Comparison of ENCODE assay signal across 25 mouse cellular contexts in genomic region chr10:52545566-52545965, GRCm38 (mm10).
A peak's percentile ranks its signal among the peaks of the same experiment; 100 is the strongest.
DNase-seq lines count a peak whose midpoint lies in the region; ATAC-seq and TF ChIP-seq lines count a peak whose summit lies in the region.
"Had no signal": no experiment of that assay in that cellular context is flagged by ENCODE, and none has a peak within 500 bp of the region (broad histone marks: within the 10 kb centered on the region; RNA-seq: fewer than 3 reads in every experiment).

No protein-coding gene starts in this region.

- no peaks in the 10 kb centered on the region for H3K36me3 ChIP-seq in E14TG2a.4 (ENCODE audit: insufficient read depth, low read length)
- no peaks in the 10 kb centered on the region for H3K36me3 ChIP-seq in ES-Bruce4 (ENCODE audit: control insufficient read depth, insufficient read depth, low read length, poor library complexity, severe bottlenecking)
- no peaks in the 10 kb centered on the region for H3K36me3 ChIP-seq in ES-E14 (ENCODE audit: control insufficient read depth, insufficient read depth, low read length, poor library complexity, severe bottlenecking)
- H3K36me3 ChIP-seq in kidney, embryonic 14.5 days (ENCODE audit: control insufficient read depth, insufficient read depth, low read length), result no peaks in the 10 kb centered on the region
- H3K36me3 ChIP-seq: embryonic facial prominence, embryonic 13.5 days; embryonic facial prominence, embryonic 15.5 days; forebrain, embryonic 10.5 days; forebrain, embryonic 12.5 days had no signal

- H3K9ac ChIP-seq in ES-Bruce4 (ENCODE audit: low read depth, poor library complexity, severe bottlenecking), result peak overlapping the region; percentile 48; the same call in 1 of the 2 replicates
- peak overlapping the region; percentile 35; the same call in 1 of the 2 replicates for H3K9ac ChIP-seq in ES-E14 (ENCODE audit: insufficient read depth, low read depth, low read length, poor library complexity, severe bottlenecking)
- no peak overlapping the region for H3K9ac ChIP-seq in kidney, embryonic 14.5 days (ENCODE audit: low read depth, low read length)
- H3K9ac ChIP-seq: embryonic facial prominence, embryonic 13.5 days; embryonic facial prominence, embryonic 15.5 days; forebrain, embryonic 12.5 days had no signal

- H3K27ac ChIP-seq in ES-Bruce4 (ENCODE audit: insufficient read depth, low read length) (no peak overlapping the region), ES-E14 (ENCODE audit: insufficient read depth, low read depth, low read length, poor library complexity, severe bottlenecking) (no peak overlapping the region)
- H3K27ac ChIP-seq in gastrocnemius, adult 2 months, result no peak overlapping the region
- no peak overlapping the region for H3K27ac ChIP-seq in kidney, embryonic 14.5 days (ENCODE audit: low read depth, low read length)
- H3K27ac ChIP-seq: embryonic facial prominence, embryonic 13.5 days; embryonic facial prominence, embryonic 15.5 days; forebrain, embryonic 10.5 days; forebrain, embryonic 12.5 days had no signal

- H3K27me3 ChIP-seq in E14TG2a.4 (ENCODE audit: insufficient read depth, low read length), result 0 out of 2 replicates have a peak, but pooled peaks cover 2% of the 10 kb centered on the region
- H3K27me3 ChIP-seq in ES-Bruce4 (ENCODE audit: control insufficient read depth, insufficient read depth, low read length, poor library complexity, severe bottlenecking), result no peaks in the 10 kb centered on the region
- H3K27me3 ChIP-seq in kidney, embryonic 14.5 days (ENCODE audit: control insufficient read depth, insufficient read depth, low read length), result no peaks in the 10 kb centered on the region
- H3K27me3 ChIP-seq: embryonic facial prominence, embryonic 13.5 days; embryonic facial prominence, embryonic 15.5 days; forebrain, embryonic 12.5 days had no signal

- peaks cover 8% of the 10 kb centered on the region for H3K9me3 ChIP-seq in E14TG2a.4 (ENCODE audit: low read length)
- H3K9me3 ChIP-seq in ES-Bruce4 (replicated peaks; ENCODE audit: control insufficient read depth, insufficient read depth, low read length, poor library complexity, severe bottlenecking), result peaks cover 10% of the 10 kb centered on the region
- H3K9me3 ChIP-seq in ES-E14 (ENCODE audit: control insufficient read depth, insufficient read depth, low read depth, low read length), result no peaks in the 10 kb centered on the region
- no peaks in the 10 kb centered on the region for H3K9me3 ChIP-seq in kidney, embryonic 14.5 days (ENCODE audit: control insufficient read depth, low read length)
- H3K9me3 ChIP-seq: embryonic facial prominence, embryonic 13.5 days; embryonic facial prominence, embryonic 15.5 days; forebrain, embryonic 12.5 days had no signal

- in situ Hi-C loops in ES-E14 (cut with MboI; ENCODE audit: low sequenced_read_pairs in 2 of 2, unreplicated experiment in 2 of 2), result no loop called here

- H3K4me1 ChIP-seq in E14TG2a.4 (replicated peaks; ENCODE audit: low read depth, low read length), result no peaks in the 10 kb centered on the region
- H3K4me1 ChIP-seq in ES-Bruce4 (ENCODE audit: control insufficient read depth, insufficient read depth, low read length), result no peaks in the 10 kb centered on the region
- no peaks in the 10 kb centered on the region for H3K4me1 ChIP-seq in ES-E14 (ENCODE audit: control insufficient read depth in 2 of 2, insufficient read depth in 2 of 2, low read length in 2 of 2, poor library complexity in 1 of 2)
- no peaks in the 10 kb centered on the region for H3K4me1 ChIP-seq in kidney, embryonic 14.5 days (ENCODE audit: control insufficient read depth, insufficient read depth, low read length)
- H3K4me1 ChIP-seq: embryonic facial prominence, embryonic 13.5 days; embryonic facial prominence, embryonic 15.5 days; forebrain, embryonic 10.5 days; forebrain, embryonic 12.5 days had no signal

- TF ChIP-seq POLR2A in ES-Bruce4 (IDR thresholded peaks at IDR 0.05; ENCODE audit: insufficient read depth, low read length), result no peak

- no peak overlapping the region for H3K4me2 ChIP-seq in kidney, embryonic 14.5 days (replicated peaks; ENCODE audit: low read depth, low read length)
- H3K4me2 ChIP-seq: embryonic facial prominence, embryonic 13.5 days; embryonic facial prominence, embryonic 15.5 days; forebrain, embryonic 12.5 days had no signal

- no peak for TF ChIP-seq CTCF in E14TG2a.4 (conservative IDR thresholded peaks at IDR 0.05; ENCODE audit: low read length)
- TF ChIP-seq CTCF in ES-Bruce4 (IDR thresholded peaks at IDR 0.05; ENCODE audit: low read depth, low read length), result no peak
- no peak for TF ChIP-seq CTCF in gastrocnemius, adult 2 months (IDR thresholded peaks at IDR 0.05)

- WGBS in kidney, embryonic 14.5 days, result 93% methylated on average over 28 of the region's 28 CpGs

- ATAC-seq in kidney, embryonic 14.5 days (ENCODE audit: low FRiP score, low TSS enrichment), result no peak
- ATAC-seq: forebrain, embryonic 14.5 days; forebrain, embryonic 16.5 days had no signal

- H3K4me3 ChIP-seq in E14TG2a.4 (replicated peaks; ENCODE audit: low read length) (peak overlapping the region; percentile 76), ES-Bruce4 (ENCODE audit: low read depth, low read length) (peak overlapping the region; percentile 62), ES-E14 (ENCODE audit: insufficient read depth in 1 of 2, low read depth in 1 of 2, low read length in 2 of 2, poor library complexity in 1 of 2, severe bottlenecking in 1 of 2) (peak overlapping the region; percentile 40 to 55)
- H3K4me3 ChIP-seq in gastrocnemius, adult 2 months, result no peak overlapping the region
- no peak overlapping the region for H3K4me3 ChIP-seq in kidney, embryonic 14.5 days (ENCODE audit: low read length)
- H3K4me3 ChIP-seq: embryonic facial prominence, embryonic 13.5 days; embryonic facial prominence, embryonic 15.5 days; erythroblast, embryonic 14.5 days; forebrain, embryonic 10.5 days; forebrain, embryonic 12.5 days had no signal

- no peak for TF ChIP-seq EP300 in ES-Bruce4 (IDR thresholded peaks at IDR 0.05; ENCODE audit: insufficient read depth, low read depth, low read length)

- intact Hi-C loops in gastrocnemius, adult 2 months (cut with DNase I), result no loop called here

- DNase-seq in ES-E14 (ENCODE audit: low read depth, low spot score) (peak; percentile 36), ZHBTc4 (ENCODE audit: low read depth, low spot score) (peak; percentile 74)
- DNase-seq in gastrocnemius, adult 2 months, result no peak
- DNase-seq in heart, adult 8-10 months (ENCODE audit: low spot score), result no peak
- no peak for DNase-seq in lung, postnatal 14 days
- DNase-seq: adrenal gland, adult 2 months; adrenal gland, postnatal 10 days; adrenal gland, postnatal 25 days; cerebellum, adult 11 months; cerebellum, adult 18-20 months; cerebellum, adult 8-10 months; cerebellum, adult 9-11 months; cerebellum, postnatal 14 days; cerebellum, postnatal 36 days; embryo, embryonic 11 days had no signal

TF ChIP-seq in ES-E14, 5 proteins besides CTCF, POLR2A, EP300 and RAD21:
- TF ChIP-seq ZNF384 (IDR thresholded peaks at IDR 0.05; ENCODE audit: low read depth, low read length), result no peak
- no peak for TF ChIP-seq ZC3H11A (IDR thresholded peaks at IDR 0.05; ENCODE audit: borderline replicate concordance, low read depth, low read length)
- no peak; the same call in 1 of the 2 replicates for TF ChIP-seq HCFC1 (IDR thresholded peaks at IDR 0.05; ENCODE audit: borderline replicate concordance, insufficient read depth, low read length)
- TF ChIP-seq MAFK (IDR thresholded peaks at IDR 0.05; ENCODE audit: insufficient read depth, low read depth, low read length), result no peak
- TF ChIP-seq CHD2 (IDR thresholded peaks at IDR 0.05; ENCODE audit: low read depth, low read length), result no peak

Comparison
In these comparisons a context has a peak if more than half of its experiments do, and no peak if none do; other contexts are left out.
1. H3K4me3 ChIP-seq: peak in E14TG2a.4 (single experiment), ES-Bruce4 (single experiment) and ES-E14 (2 of 2); none in gastrocnemius, adult 2 months (single experiment) and kidney, embryonic 14.5 days (single experiment).
2. DNase-seq: peak in ES-E14 (single experiment) and ZHBTc4 (single experiment); none in gastrocnemius, adult 2 months (single experiment), heart, adult 8-10 months (single experiment) and lung, postnatal 14 days (single experiment).